Mouse (Mus musculus) megakaryocyte, embryonic 14.5 days (primary cell): ENCODE results near the gene Nkd1. TPM values are rescaled to one million over a fixed set of nuclear protein-coding genes. Genes with fewer than 3 reads are reported as not detected.

Experiments
- H3K27me3 ChIP-seq: replicated peaks from 2 replicates; pipeline ENCODE3; 2012; ENCODE audit warnings: inconsistent platforms
- H3K36me3 ChIP-seq: replicated peaks from 2 replicates; pipeline ENCODE3; 2012; ENCODE audit warnings: low read length, inconsistent platforms, mixed read lengths
- H3K4me1 ChIP-seq: 2 replicates; pipeline ENCODE4 v1.6.1; 2012; ENCODE audit warnings: inconsistent platforms
- H3K4me3 ChIP-seq: replicated peaks from 2 replicates; pipeline ENCODE3; 2012; ENCODE audit warnings: moderate library complexity, mild to moderate bottlenecking, inconsistent platforms
- H3K9me3 ChIP-seq: 2 replicates; pipeline ENCODE4 v1.6.1; 2012; ENCODE audit warnings: inconsistent platforms
- FLI1 ChIP-seq: IDR thresholded peaks from 2 replicates; pipeline ENCODE4 v1.6.1; 2012; ENCODE audit warnings: low read length, inconsistent platforms, mixed read lengths
- GATA1 ChIP-seq: IDR thresholded peaks from 3 replicates; pipeline ENCODE4 v1.6.1; 2012; ENCODE audit warnings: mixed read lengths, low read length, inconsistent platforms, borderline replicate concordance
- polyA plus RNA-seq: library from polyadenylated mRNA; stranded (reverse); fragments of >175 nt; gene quantifications from 2 replicates; pipeline ENCODE4 v1.2.3, GENCODE M21; 2012; ENCODE audit warnings: low replicate concordance; ENCODE audit not compliant: insufficient read depth

Nkd1 gene
- 1.3 TPM in 1 of 2 replicates, not detected in the other for polyA plus RNA-seq

DNA sequence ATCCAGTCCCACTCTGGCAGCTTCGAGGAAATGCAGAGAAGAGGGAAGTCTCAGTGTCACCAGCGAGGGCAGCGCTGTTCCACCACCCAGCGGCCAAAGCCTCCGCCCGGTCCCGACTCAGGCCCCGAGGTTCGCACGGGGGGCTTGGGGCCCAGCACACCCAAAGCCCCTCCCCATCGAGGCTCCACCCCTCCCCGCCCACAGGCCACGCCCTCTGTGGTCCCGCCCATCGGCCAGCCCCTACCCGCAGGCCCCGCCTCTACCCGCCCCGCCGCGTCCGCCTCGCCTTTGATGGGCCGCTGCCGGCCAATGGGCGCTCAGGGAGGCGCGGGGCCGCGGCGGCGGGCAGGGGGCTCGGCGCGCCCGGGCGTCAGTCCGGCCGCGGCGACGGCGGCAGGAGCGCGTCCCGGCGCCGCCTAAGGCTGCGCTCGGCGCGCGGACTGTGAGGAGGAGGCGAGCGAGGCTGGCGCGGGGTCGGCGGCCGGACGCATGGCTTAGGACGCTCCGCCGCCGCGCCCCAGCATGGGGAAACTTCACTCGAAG, at the start of gene Nkd1:
Gene Nkd1, plus strand, starts transcription at position 370 of the 543 bp plus-strand sequence.
- no peaks in the 10 kb centered on the region for H3K36me3 ChIP-seq
- peaks cover 24% of the 10 kb centered on the region for H3K4me1 ChIP-seq
- no peak for TF ChIP-seq GATA1
- no peak for TF ChIP-seq FLI1
- peaks cover 94% of the 10 kb centered on the region for H3K27me3 ChIP-seq
- H3K9me3 ChIP-seq, result no peaks in the 10 kb centered on the region; the same call in 1 of the 2 replicates
- H3K4me3 ChIP-seq, result peak within 1 kb of the TSS; percentile 91

DNA sequence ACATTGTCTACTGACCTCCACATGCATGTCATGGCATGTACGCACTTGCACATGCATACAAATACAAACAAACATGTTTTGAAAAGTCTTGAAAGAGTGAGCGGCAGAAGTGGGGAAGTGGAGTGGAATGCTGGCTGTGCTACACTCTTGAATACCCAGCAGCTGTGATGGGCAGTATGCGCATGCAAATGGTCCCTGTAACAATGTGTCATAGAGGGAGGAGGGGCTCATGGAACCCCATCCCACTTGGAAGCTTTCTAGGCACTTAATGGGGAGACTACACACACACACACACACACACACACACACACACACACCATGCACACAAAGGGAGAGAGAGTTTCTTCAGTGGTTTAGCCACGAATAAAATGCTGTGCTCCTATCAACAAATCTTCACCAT, 39.9 kb upstream of the Nkd1 start:
- Histone ChIP-seq H3K4me1 (no peaks in the 10 kb centered on the region), H3K9me3 (peaks cover 3% of the 10 kb centered on the region; the same call in 1 of the 2 replicates), H3K36me3 (no peaks in the 10 kb centered on the region), H3K27me3 (peaks cover 19% of the 10 kb centered on the region), H3K4me3 (no peak overlapping the region)
- TF ChIP-seq GATA1 (no peak), FLI1 (no peak)

DNA sequence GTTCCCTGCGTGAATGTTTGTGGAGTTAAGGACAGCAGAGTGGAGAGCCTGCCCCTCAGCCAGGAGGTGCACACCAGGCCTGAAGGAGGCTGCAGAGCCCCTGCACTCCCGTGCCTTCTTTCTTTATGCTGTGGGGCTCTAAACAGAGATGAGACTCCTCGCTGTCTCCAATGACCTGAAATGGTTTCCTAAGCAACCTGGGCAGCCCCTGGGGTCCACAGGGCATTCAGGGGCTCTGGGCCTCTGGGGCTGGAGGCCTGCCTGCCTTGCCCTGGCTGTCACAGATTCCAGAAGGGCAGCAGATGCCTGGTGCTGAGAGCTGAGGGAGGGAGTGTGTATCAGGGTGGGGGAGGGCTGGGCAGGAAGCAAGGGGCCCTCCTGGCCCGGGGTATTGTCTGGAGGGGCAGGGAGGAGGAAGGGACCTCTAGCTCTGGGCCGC, 32.7 kb upstream of the Nkd1 start:
- Histone ChIP-seq H3K4me3 (no peak overlapping the region), H3K27me3 (peaks cover 19% of the 10 kb centered on the region), H3K36me3 (no peaks in the 10 kb centered on the region), H3K4me1 (no peaks in the 10 kb centered on the region), H3K9me3 (peaks cover 12% of the 10 kb centered on the region)
- no peak for TF ChIP-seq GATA1
- TF ChIP-seq FLI1, result no peak

DNA sequence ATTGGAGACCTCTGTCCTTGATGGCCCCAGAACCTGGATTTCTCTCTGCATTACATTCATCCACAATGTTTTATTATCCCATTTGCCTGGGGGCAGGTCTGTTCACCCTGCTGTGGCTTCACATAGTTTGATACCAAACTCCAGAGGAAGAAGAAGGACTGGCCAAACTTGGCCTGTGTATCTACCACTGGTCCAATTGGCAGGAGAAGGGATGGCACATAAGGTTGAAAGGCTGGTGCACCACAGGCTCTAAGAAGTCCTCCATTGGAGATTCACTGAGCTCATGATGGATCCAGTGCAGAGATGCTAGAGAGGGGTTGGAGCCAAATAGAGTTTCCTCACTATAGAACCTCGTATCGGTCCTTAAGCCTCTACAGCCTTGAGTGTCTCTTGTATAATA, 27.1 kb upstream of the Nkd1 start:
- no peak overlapping the region for H3K4me3 ChIP-seq
- peaks cover 14% of the 10 kb centered on the region for H3K9me3 ChIP-seq
- TF ChIP-seq FLI1 (no peak), GATA1 (no peak)
- no peaks in the 10 kb centered on the region for H3K4me1 ChIP-seq
- H3K27me3 ChIP-seq, result peaks cover 27% of the 10 kb centered on the region
- H3K36me3 ChIP-seq, result no peaks in the 10 kb centered on the region

DNA sequence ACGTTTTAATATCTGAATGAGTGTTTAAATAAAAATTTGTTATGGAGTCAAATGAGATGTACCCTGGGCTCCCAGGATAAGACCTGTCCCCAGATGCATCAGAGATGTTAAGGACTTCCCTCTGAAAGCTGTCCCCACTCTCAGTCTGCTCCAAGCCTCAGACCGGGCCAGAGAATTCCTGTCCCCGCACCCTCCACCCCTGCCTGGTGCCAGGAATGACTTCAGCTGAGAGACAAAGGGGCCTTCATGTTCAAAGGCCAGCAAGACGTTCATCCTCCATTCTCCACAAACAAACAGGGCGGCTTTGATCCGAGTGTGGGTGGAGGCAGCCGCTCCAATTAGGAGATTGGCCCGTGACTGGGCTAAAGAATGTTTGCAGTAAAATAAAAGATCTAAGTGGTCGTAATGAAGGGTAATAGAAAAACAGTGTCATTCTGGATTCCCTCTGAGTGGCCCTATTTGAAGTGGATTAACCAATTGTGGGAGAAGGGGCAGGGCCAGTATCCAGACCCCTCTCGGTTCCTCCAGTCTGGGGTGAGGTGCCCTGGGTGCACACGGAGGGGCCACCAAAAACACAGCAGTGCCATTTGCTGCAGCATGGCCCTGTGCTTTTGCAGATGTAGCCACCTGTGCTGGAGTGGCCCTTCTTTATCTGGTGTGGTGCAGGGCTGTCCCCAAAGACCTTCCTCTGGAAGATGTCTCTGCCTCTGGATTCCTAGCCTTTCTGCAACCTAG, 25.9 kb upstream of the Nkd1 start:
- H3K27me3 ChIP-seq, result peaks cover 24% of the 10 kb centered on the region
- no peaks in the 10 kb centered on the region for H3K36me3 ChIP-seq
- no peak overlapping the region for H3K4me3 ChIP-seq
- TF ChIP-seq FLI1, result no peak
- TF ChIP-seq GATA1, result no peak
- H3K4me1 ChIP-seq, result no peaks in the 10 kb centered on the region
- H3K9me3 ChIP-seq, result peaks cover 20% of the 10 kb centered on the region

DNA sequence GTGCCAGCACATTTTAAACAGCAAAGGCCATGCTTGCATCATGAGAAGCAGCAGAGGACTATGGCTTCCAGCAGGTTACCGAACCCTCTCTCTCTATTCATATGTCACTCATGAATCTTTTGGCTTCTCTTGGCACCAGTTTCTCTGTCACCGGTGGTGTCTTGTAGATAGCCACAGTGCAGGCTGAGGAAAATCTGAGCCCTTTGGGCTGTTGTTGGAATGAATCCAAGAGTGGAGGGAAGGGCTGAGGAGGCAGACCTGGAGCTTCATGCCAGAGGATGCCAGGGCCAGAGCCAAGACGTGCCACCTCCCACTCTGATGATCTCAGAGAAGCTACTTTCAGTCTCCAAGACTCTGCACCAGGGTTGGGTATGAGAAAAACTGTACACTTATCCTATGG, 19.0 kb upstream of the Nkd1 start:
- peaks cover 5% of the 10 kb centered on the region for H3K27me3 ChIP-seq
- H3K36me3 ChIP-seq, result no peaks in the 10 kb centered on the region
- no peaks in the 10 kb centered on the region for H3K4me1 ChIP-seq
- TF ChIP-seq FLI1, result no peak
- no peak for TF ChIP-seq GATA1
- H3K9me3 ChIP-seq, result peaks cover 25% of the 10 kb centered on the region
- H3K4me3 ChIP-seq, result no peak overlapping the region

DNA sequence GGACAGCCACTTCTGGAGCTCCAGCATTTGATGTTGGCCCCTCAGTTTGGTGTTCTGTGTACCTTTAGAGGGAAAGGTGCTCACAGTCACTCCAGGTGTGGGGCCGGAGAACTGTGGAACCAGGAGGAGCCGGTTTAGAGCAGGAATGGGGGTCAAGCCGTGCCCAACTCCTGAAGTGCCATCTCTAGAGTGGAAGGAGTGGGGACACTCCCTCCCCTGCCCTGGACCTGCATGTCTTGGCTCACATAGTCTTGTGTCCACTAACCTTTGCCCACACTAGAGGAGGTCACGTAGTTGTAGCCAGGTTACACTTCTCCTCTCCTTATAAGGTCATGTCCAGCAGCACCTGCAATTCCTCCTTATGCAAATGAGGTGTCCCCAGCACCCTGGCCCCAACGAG, 14.2 kb upstream of the Nkd1 start:
- TF ChIP-seq FLI1, result no peak
- TF ChIP-seq GATA1, result no peak
- H3K27me3 ChIP-seq, result peaks cover 32% of the 10 kb centered on the region
- peaks cover 2% of the 10 kb centered on the region; the same call in 1 of the 2 replicates for H3K9me3 ChIP-seq
- no peak overlapping the region for H3K4me3 ChIP-seq
- H3K4me1 ChIP-seq, result no peaks in the 10 kb centered on the region
- H3K36me3 ChIP-seq, result no peaks in the 10 kb centered on the region

DNA sequence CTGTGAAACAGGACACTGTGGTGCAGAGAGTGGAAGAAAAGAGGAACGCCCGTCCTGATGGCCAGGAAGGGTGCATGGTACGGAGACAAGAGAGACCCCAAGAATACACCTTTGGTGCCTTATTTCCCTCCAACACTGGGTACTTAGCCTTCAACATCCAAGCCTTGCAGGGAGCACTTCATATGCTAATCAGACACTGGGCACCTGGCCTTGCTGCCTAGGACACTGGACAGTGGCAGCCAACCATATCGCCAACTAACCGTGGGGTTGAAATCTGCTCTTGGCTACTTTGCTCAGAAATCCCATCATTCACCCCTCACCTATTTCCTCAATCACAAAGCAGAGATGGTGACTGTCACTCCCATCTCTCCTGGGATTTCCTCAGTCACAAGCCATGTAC, 10.1 kb upstream of the Nkd1 start:
- peaks cover 66% of the 10 kb centered on the region for H3K27me3 ChIP-seq
- no peaks in the 10 kb centered on the region; the same call in 1 of the 2 replicates for H3K4me1 ChIP-seq
- H3K9me3 ChIP-seq, result peaks cover 19% of the 10 kb centered on the region
- TF ChIP-seq FLI1 (no peak), GATA1 (no peak)
- H3K4me3 ChIP-seq, result no peak overlapping the region
- H3K36me3 ChIP-seq, result no peaks in the 10 kb centered on the region

DNA sequence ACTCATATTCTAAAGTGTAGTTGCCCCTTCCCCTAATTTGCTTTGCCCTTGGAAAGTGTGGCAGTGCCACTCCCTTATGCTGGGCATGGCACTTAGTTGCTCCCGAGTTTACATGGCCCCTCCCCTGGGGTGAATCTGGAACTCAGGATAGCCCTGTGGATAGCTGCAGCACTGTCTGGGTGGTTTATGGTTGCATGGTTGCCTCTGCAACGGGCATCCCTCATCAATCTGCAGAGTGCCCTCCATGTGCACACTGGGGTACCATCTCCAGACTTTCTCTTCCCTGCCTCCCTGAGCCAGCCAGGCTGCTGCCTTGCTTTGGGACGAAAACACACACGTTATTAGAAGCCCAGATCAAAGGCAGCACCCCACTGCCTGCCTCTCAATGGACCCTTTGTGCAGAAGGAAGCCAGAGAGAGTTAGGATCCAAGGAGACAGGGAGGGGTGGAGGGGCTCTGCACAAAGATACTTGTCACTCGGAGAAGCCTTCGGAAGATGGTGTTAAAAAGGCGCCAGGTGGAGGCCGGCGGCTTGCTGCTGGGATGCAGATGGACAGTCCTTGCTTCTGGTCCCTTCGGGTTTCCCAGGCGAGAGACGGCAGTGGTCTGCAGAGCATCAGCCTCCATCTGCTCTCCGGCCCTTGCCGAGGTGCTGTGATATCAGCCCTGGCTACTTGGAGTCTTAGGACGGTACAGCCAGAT, 8.9 kb upstream of the Nkd1 start:
- Histone ChIP-seq H3K4me3 (no peak overlapping the region), H3K4me1 (no peaks in the 10 kb centered on the region; the same call in 1 of the 2 replicates), H3K27me3 (peaks cover 72% of the 10 kb centered on the region), H3K9me3 (peaks cover 19% of the 10 kb centered on the region), H3K36me3 (no peaks in the 10 kb centered on the region)
- TF ChIP-seq FLI1 (no peak), GATA1 (no peak)

DNA sequence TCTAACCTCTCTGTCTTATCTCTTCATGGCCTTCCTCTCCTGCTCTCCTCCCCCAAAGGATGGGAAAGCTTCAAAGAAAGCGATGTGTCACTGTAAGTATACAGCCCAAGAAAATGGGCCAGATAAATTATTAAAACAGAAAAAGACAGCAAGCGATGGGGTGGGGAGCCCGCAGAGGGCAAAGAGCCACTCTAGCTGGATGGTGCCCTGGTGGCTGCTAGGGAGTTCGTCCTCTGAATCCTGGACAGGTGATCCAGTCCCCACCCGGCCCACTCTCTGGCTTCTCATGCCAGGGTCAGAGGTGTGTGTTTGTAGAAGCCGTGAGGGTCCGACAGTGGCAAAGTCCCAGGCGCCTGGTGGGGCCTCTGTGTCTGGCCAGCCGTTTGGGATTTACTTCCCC, 3.1 kb upstream of the Nkd1 start:
- Histone ChIP-seq H3K9me3 (peaks cover 19% of the 10 kb centered on the region), H3K4me3 (no peak overlapping the region), H3K4me1 (peaks cover 24% of the 10 kb centered on the region), H3K36me3 (no peaks in the 10 kb centered on the region), H3K27me3 (peaks cover 92% of the 10 kb centered on the region)
- no peak for TF ChIP-seq GATA1
